Mouse (Mus musculus) C2C12 (cell line): ENCODE measurements at regions not wholly inside any gene's neighbourhood (a gene's known extent, or its start where the extent isn't known, plus 50 kb on each side); places are given as distances from the start of the nearest gene placed in this dataset.

Source experiments
- H3K27me3 ChIP-seq: one replicate; pipeline ENCODE4 v1.6.1; 2011; ENCODE audit not compliant: control insufficient read depth, insufficient read depth, insufficient read length
- H3K36me3 ChIP-seq: one replicate; pipeline ENCODE4 v1.6.1; 2011; ENCODE audit not compliant: control insufficient read depth, insufficient read depth
- H3K4me3 ChIP-seq: one replicate; pipeline ENCODE4 v1.5.1; 2011; ENCODE audit warnings: mild to moderate bottlenecking, control low read depth; ENCODE audit not compliant: poor library complexity, insufficient read depth, severe bottlenecking
- H3K79me2 ChIP-seq: one replicate; pipeline ENCODE4 v1.6.1; 2011; ENCODE audit not compliant: control insufficient read depth, insufficient read depth
- H3K79me3 ChIP-seq: one replicate; pipeline ENCODE4 v1.6.1; 2011; ENCODE audit warnings: low read depth, control low read depth
- H3ac ChIP-seq: one replicate; pipeline ENCODE3; 2011; ENCODE audit warnings: low read depth; ENCODE audit not compliant: control insufficient read depth, insufficient read length
- CEBPB ChIP-seq: IDR thresholded peaks from one replicate; pipeline ENCODE4 v1.6.1; 2011; ENCODE audit warnings: low read depth, mild to moderate bottlenecking, control low read depth, moderate library complexity
- CTCF ChIP-seq: IDR thresholded peaks from one replicate; pipeline ENCODE4 v1.5.1; 2011; ENCODE audit not compliant: control insufficient read depth, insufficient read depth, insufficient read length
- FOSL1 ChIP-seq: IDR thresholded peaks from one replicate; pipeline ENCODE4 v1.8.0; 2011; ENCODE audit warnings: mild to moderate bottlenecking, low read length; ENCODE audit not compliant: poor library complexity, insufficient read depth, severe bottlenecking
- MAX ChIP-seq: IDR thresholded peaks from one replicate; pipeline ENCODE4 v1.6.1; 2011; ENCODE audit warnings: mild to moderate bottlenecking, control low read depth
- MYOD1 ChIP-seq: IDR thresholded peaks from one replicate; pipeline ENCODE4 v1.6.1; 2011; ENCODE audit warnings: low read depth; ENCODE audit not compliant: control insufficient read depth, insufficient read length
- MYOG ChIP-seq: IDR thresholded peaks from one replicate; pipeline ENCODE4 v1.6.1; 2011; ENCODE audit not compliant: control insufficient read depth, insufficient read length; ENCODE audit errors: extremely low read depth
- USF1 ChIP-seq: IDR thresholded peaks from one replicate; pipeline ENCODE4 v1.6.1; 2011; ENCODE audit warnings: low read depth, mild to moderate bottlenecking, control low read depth, moderate library complexity

DNA sequence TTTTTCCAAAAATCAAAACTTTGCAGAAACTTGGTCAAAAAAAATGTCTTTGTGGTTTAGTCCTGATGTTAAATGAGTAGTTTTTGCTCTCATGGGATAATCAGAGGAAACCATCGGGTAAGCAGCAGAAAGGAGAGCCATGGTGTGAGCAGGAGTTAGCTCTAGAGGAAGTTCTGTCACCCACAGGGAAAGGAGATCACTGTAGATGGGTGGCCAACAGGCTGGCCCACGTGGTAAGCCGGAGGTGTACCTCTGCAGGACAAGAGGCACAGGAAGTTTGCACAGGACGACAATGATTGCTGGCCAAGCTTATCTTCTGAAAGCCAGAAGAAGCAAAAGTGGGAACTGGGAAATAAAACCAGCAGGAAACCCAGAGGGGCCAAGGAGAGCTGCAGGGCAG is 81.4 kb upstream of the Cdkn3 start:
- Histone ChIP-seq H3K27me3 (no peaks in the 10 kb centered on the region), H3K79me3 (no peaks in the 10 kb centered on the region), H3K36me3 (no peaks in the 10 kb centered on the region), H3K79me2 (no peaks in the 10 kb centered on the region), H3K4me3 (no peak overlapping the region), H3ac (no peak overlapping the region)
- TF ChIP-seq MAX: no peak
- TF ChIP-seq MYOD1: no peak
- no peak for TF ChIP-seq FOSL1
- no peak for TF ChIP-seq CTCF
- no peak for TF ChIP-seq MYOG
- TF ChIP-seq CEBPB: no peak
- no peak for TF ChIP-seq USF1

DNA sequence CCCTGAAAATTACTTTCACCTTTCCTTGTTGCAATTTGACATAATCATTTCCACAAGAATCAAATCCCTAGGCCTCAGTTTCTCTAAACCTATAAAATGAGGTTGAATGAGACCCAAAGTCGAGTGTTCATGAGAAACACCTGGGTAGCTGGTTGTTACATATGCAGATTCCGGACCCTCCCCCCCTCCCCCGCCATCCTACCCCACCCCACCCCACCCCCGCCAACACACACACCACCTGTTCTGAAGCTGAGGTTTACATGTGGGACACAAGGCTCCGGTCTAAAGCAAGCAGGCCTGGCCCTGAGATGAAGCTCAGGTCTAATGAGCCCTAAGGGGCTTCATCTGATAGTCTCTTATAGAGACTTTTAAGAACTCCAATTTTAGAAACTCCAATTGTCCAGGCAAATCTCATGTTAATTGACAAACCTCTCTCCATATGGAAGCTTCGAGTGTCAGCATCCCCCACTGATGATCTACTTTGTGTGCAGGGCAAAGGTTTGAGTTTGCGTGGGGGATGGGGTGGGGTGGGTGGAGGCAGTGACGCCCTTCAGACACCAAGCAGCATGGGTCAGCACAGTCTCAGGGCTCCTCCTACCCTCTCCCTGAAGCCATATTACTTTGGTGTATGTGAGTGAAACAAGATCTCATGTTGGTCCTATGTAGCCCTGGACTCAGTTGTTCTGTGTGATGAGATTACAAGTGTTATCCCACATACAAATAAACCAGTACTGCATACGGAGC is 88.7 kb upstream of the Cdkn3 start:
- Histone ChIP-seq H3K79me3 (no peaks in the 10 kb centered on the region), H3K27me3 (no peaks in the 10 kb centered on the region), H3K4me3 (no peak overlapping the region)

DNA sequence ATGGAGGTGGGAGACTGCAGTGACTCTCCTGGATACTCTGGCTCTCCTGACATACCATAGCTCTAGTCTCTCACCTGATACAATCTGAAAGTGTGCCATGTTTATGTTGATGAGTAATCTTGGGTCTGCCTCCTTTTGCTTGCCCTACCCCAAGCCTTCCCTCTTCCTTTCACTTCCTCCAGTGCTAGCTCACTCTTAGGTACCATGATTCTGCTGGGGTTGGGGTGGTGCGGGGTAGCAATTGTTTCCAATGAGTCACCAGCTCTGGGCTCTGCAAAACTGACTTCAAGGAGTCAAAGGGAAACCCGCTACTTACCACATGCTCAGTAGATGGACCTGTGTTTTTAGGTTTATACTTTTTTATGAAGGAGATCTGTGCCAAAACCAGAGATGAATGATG is 89.3 kb upstream of the Cdkn3 start:
- no peaks in the 10 kb centered on the region for H3K27me3 ChIP-seq
- no peak for TF ChIP-seq MYOG
- TF ChIP-seq FOSL1: no peak
- no peak for TF ChIP-seq MYOD1
- TF ChIP-seq CEBPB: no peak
- no peak for TF ChIP-seq USF1
- TF ChIP-seq MAX: no peak
- TF ChIP-seq CTCF: no peak
- H3K4me3 ChIP-seq: no peak overlapping the region
- no peaks in the 10 kb centered on the region for H3K79me3 ChIP-seq
- no peak overlapping the region for H3ac ChIP-seq
- H3K79me2 ChIP-seq: no peaks in the 10 kb centered on the region
- H3K36me3 ChIP-seq: no peaks in the 10 kb centered on the region

More for the DNA sequence above, 88.7 kb upstream of the Cdkn3 start:
- H3K36me3 ChIP-seq: no peaks in the 10 kb centered on the region
- TF ChIP-seq MYOD1: no peak
- H3ac ChIP-seq: no peak overlapping the region
- H3K79me2 ChIP-seq: no peaks in the 10 kb centered on the region

DNA sequence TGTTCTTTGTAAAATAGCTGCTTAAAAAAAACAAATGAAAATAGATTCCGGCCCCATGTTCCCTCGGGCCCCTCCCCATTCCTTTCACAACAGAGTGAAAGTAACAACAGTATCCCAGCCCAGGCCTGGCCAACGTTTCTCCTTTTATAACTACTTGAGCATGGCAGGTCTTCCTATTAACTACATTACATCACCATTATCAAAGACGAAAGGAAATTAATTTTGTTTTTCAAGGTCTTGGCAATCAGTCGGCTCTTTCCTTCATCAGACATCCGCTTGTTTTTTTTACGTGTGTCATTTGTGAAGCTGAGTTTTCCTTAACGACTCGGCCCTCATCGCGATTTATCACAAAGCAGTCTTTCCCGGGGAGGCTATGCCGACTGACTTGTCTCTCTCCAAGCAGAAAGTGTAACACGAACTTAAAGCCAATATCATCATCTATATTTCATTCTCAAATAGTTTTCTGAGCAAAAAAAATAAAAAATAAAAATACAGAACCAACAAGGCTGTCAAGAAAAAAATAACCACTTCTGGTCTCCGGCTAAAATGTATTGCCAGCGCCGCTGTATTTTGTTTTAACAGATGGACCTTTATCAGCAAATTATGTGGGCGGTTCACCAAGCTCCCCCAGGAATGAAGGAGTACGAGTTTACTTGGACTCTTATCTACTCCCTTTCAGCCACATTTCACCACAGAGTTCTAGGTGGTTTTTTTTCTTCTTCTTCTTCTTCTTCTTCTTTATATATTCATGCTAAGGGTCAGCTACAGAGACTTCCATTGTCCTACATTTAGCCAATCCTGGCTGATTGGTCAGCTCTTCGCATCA is 89.9 kb upstream of the Cdkn3 start:
- no peaks in the 10 kb centered on the region for H3K79me2 ChIP-seq
- H3K36me3 ChIP-seq: no peaks in the 10 kb centered on the region
- H3K27me3 ChIP-seq: no peaks in the 10 kb centered on the region
- no peak overlapping the region for H3K4me3 ChIP-seq
- H3ac ChIP-seq: no peak overlapping the region
- H3K79me3 ChIP-seq: no peaks in the 10 kb centered on the region
- TF ChIP-seq MAX (no peak), FOSL1 (no peak)

DNA sequence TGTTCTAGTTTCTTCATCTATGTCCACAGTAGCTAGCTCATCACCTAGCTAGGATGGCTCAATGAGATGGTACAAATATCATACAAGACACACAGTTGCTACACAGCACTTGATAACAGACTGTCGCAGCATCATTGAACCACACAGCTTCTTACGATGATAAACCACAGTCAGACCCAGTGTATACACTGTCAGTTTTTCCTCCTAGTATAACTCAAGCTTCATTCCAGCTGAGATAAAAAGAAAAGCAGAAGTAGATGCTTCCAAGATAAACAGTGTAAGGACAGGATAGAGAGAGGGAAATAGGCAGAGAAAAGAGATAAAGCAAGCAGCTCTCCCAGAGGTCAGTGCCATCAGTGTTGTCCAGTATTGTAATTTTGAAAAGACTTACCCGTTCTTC is 92.1 kb upstream of the Cdkn3 start:
- Histone ChIP-seq H3ac (no peak overlapping the region), H3K27me3 (no peaks in the 10 kb centered on the region), H3K79me3 (no peaks in the 10 kb centered on the region), H3K4me3 (no peak overlapping the region), H3K36me3 (no peaks in the 10 kb centered on the region), H3K79me2 (no peaks in the 10 kb centered on the region)
- no peak for TF ChIP-seq FOSL1
- no peak for TF ChIP-seq MAX

DNA sequence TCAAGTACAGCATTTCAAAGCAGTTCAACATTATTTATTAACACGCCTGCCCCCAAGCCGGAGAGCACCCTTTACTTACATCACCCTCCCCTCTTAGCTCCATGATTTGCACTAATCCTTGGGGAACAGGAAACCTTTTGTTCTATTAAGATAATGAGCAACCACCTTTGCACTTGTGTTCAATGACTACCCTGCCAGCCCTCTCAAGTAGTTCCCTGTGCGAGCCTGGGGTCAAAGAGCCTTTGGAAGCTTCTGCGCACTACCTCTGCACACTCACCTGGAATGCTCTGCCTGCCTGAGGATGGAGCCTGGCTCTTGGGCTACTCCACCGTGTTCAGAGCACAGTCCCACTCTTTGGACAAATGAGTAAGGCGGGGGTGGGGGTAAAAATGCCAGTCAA is 96.0 kb upstream of the Cdkn3 start:
- Histone ChIP-seq H3K79me3 (no peaks in the 10 kb centered on the region), H3K4me3 (no peak overlapping the region), H3K27me3 (no peaks in the 10 kb centered on the region), H3K79me2 (no peaks in the 10 kb centered on the region), H3K36me3 (no peaks in the 10 kb centered on the region), H3ac (no peak overlapping the region)
- TF ChIP-seq USF1 (no peak), MAX (no peak), FOSL1 (no peak), CEBPB (no peak), MYOD1 (no peak), MYOG (no peak), CTCF (no peak)
